Mouse (Mus musculus) MEL (cell line): ENCODE data around the gene Pdk2. TPM values are rescaled to one million over a fixed set of nuclear protein-coding genes. Genes with fewer than 3 reads are reported as not detected.

Experiments
- DNase-seq: peaks from one replicate; pipeline ENCODE4 v3.0.0; 2011; ENCODE audit warnings: low read depth, low spot score
- H3K27ac ChIP-seq: 2 replicates; pipeline ENCODE4 v1.5.1; 2012; ENCODE audit warnings: low read depth, mild to moderate bottlenecking, control low read depth, low read length, moderate library complexity; ENCODE audit not compliant: control insufficient read depth
- H3K27me3 ChIP-seq, 2 experiments: fragments of 150-350 bp in 1 of 2; sonication (generic) in 1 of 2; 2 replicates each; pipeline ENCODE4 v1.6.1; 2012; ENCODE audit warnings: low read length in 2 of 2, mild to moderate bottlenecking in 2 of 2, improper control_type of control experiment in 1 of 2, moderate library complexity in 1 of 2; ENCODE audit not compliant: insufficient read depth in 2 of 2, control insufficient read depth in 1 of 2
- H3K36me3 ChIP-seq, 2 experiments: 2 replicates each; pipeline ENCODE4 v1.6.1; 2012 to 2014; ENCODE audit warnings: low read length in 2 of 2, improper control_type of control experiment in 1 of 2, inconsistent platforms in 1 of 2, mild to moderate bottlenecking in 1 of 2; ENCODE audit not compliant: insufficient read depth in 2 of 2, control insufficient read depth in 1 of 2
- H3K4me1 ChIP-seq, 2 experiments: fragments of 150-350 bp in 1 of 2; sonication (generic) in 1 of 2; 2 replicates each; pipeline ENCODE4 v1.6.1; 2012; ENCODE audit warnings: low read length in 2 of 2, improper control_type of control experiment in 1 of 2, mild to moderate bottlenecking in 1 of 2; ENCODE audit not compliant: insufficient read depth in 2 of 2, control insufficient read depth in 1 of 2
- H3K4me3 ChIP-seq, 2 experiments: fragments of 150-350 bp in 1 of 2; sonication (generic) in 1 of 2; 2 replicates each; pipeline ENCODE4 v1.5.1; 2012; ENCODE audit warnings: low read depth in 2 of 2, low read length in 2 of 2, mild to moderate bottlenecking in 2 of 2, moderate library complexity in 2 of 2, control low read depth in 1 of 2, improper control_type of control experiment in 1 of 2; ENCODE audit not compliant: control insufficient read depth in 1 of 2, insufficient read depth in 1 of 2
- H3K79me2 ChIP-seq: 2 replicates; pipeline ENCODE4 v1.6.1; 2012; ENCODE audit warnings: mild to moderate bottlenecking, low read length, moderate library complexity; ENCODE audit not compliant: control insufficient read depth, poor library complexity, insufficient read depth
- H3K9ac ChIP-seq: 2 replicates; pipeline ENCODE4 v1.6.1; 2012; ENCODE audit warnings: low read depth, mild to moderate bottlenecking, control low read depth, low read length, moderate library complexity; ENCODE audit not compliant: control insufficient read depth, poor library complexity, severe bottlenecking
- H3K9me3 ChIP-seq: fragments of 150-350 bp; sonication (generic); replicated peaks from 2 replicates; pipeline ENCODE4 v1.6.1; 2012; ENCODE audit warnings: mild to moderate bottlenecking, low read length, improper control_type of control experiment, moderate library complexity; ENCODE audit not compliant: insufficient read depth
- CHD1 ChIP-seq: IDR thresholded peaks from 2 replicates; pipeline ENCODE4 v1.6.1; 2012; ENCODE audit warnings: low read depth, mild to moderate bottlenecking, inconsistent platforms, low read length, improper control_type of control experiment
- CHD2 ChIP-seq: IDR thresholded peaks from 2 replicates; pipeline ENCODE4 v1.6.1; 2011; ENCODE audit warnings: low read length, improper control_type of control experiment
- E2F4 ChIP-seq: IDR thresholded peaks from 2 replicates; pipeline ENCODE4 v1.6.1; 2011; ENCODE audit warnings: low read depth, low read length, improper control_type of control experiment, borderline replicate concordance
- ETS1 ChIP-seq: IDR thresholded peaks from 2 replicates; pipeline ENCODE4 v1.6.1; 2012; ENCODE audit warnings: low read depth, mild to moderate bottlenecking, inconsistent platforms, low read length, improper control_type of control experiment, moderate library complexity
- HCFC1 ChIP-seq: IDR thresholded peaks from 2 replicates; pipeline ENCODE4 v1.6.1; 2012; ENCODE audit warnings: low read depth, mild to moderate bottlenecking, inconsistent platforms, low read length, improper control_type of control experiment, moderate library complexity
- MAFK ChIP-seq: IDR thresholded peaks from 2 replicates; pipeline ENCODE4 v1.6.1; 2011; ENCODE audit warnings: low read depth, mild to moderate bottlenecking, low read length, improper control_type of control experiment, borderline replicate concordance
- MAZ ChIP-seq: IDR thresholded peaks from 2 replicates; pipeline ENCODE4 v1.6.1; 2012; ENCODE audit warnings: low read depth, mild to moderate bottlenecking, inconsistent platforms, low read length, improper control_type of control experiment
- MEF2A ChIP-seq: IDR thresholded peaks from 2 replicates; pipeline ENCODE4 v1.6.1; 2014; ENCODE audit warnings: low read depth, mild to moderate bottlenecking, inconsistent platforms, low read length, improper control_type of control experiment; ENCODE audit not compliant: poor library complexity, insufficient replicate concordance, severe bottlenecking; ENCODE audit errors: extremely low read depth
- MXI1 ChIP-seq: IDR thresholded peaks from 2 replicates; pipeline ENCODE4 v1.6.1; 2011; ENCODE audit warnings: mild to moderate bottlenecking, low read depth, low read length, improper control_type of control experiment
- NRF1 ChIP-seq: IDR thresholded peaks from 2 replicates; pipeline ENCODE4 v1.6.1; 2014; ENCODE audit warnings: low read depth, mild to moderate bottlenecking, inconsistent platforms, low read length, improper control_type of control experiment, moderate library complexity; ENCODE audit not compliant: poor library complexity, insufficient read depth, severe bottlenecking
- POLR2A ChIP-seq, 2 experiments: IDR thresholded peaks; 2 replicates each; pipeline ENCODE4 v1.6.1; 2011 to 2012; ENCODE audit warnings: low read length in 2 of 2, mild to moderate bottlenecking in 2 of 2, control low read depth in 1 of 2, improper control_type of control experiment in 1 of 2, low read depth in 1 of 2, moderate library complexity in 1 of 2; ENCODE audit not compliant: control insufficient read depth in 1 of 2, insufficient read depth in 1 of 2, poor library complexity in 1 of 2
- POLR2AphosphoS2 ChIP-seq: IDR thresholded peaks from 2 replicates; pipeline ENCODE4 v1.6.1; 2011; ENCODE audit warnings: low read length, improper control_type of control experiment
- POLR2AphosphoS5 ChIP-seq: IDR thresholded peaks from 2 replicates; pipeline ENCODE4 v1.6.1; 2012; ENCODE audit warnings: low read depth, borderline replicate concordance, mild to moderate bottlenecking, inconsistent platforms, low read length, moderate library complexity, mixed read lengths
- SIN3A ChIP-seq: IDR thresholded peaks from 2 replicates; pipeline ENCODE4 v1.6.1; 2012; ENCODE audit warnings: low read length, improper control_type of control experiment, inconsistent platforms
- SMC3 ChIP-seq: IDR thresholded peaks from 2 replicates; pipeline ENCODE4 v1.6.1; 2011; ENCODE audit warnings: low read depth, low read length, improper control_type of control experiment
- TAL1 ChIP-seq: IDR thresholded peaks from 2 replicates; pipeline ENCODE4 v1.6.1; 2012; ENCODE audit warnings: mild to moderate bottlenecking, inconsistent platforms, low read length, moderate library complexity, mixed read lengths
- TBP ChIP-seq: IDR thresholded peaks from 2 replicates; pipeline ENCODE4 v1.8.0; 2011; ENCODE audit warnings: low read depth, low read length, improper control_type of control experiment
- TCF12 ChIP-seq: IDR thresholded peaks from 2 replicates; pipeline ENCODE4 v1.6.1; 2014; ENCODE audit warnings: low read depth, mild to moderate bottlenecking, inconsistent platforms, low read length, improper control_type of control experiment, moderate library complexity
- UBTF ChIP-seq: IDR thresholded peaks from 2 replicates; pipeline ENCODE4 v1.6.1; 2012; ENCODE audit warnings: low read depth, mild to moderate bottlenecking, inconsistent platforms, low read length, improper control_type of control experiment, moderate library complexity, borderline replicate concordance; ENCODE audit not compliant: insufficient read depth
- USF1 ChIP-seq: IDR thresholded peaks from 2 replicates; pipeline ENCODE4 v1.6.1; 2014; ENCODE audit warnings: low read depth, mild to moderate bottlenecking, inconsistent platforms, low read length, improper control_type of control experiment, moderate library complexity
- ZC3H11A ChIP-seq: IDR thresholded peaks from 2 replicates; pipeline ENCODE4 v1.6.1; 2012; ENCODE audit warnings: low read depth, mild to moderate bottlenecking, inconsistent platforms, low read length, improper control_type of control experiment
- ZKSCAN1 ChIP-seq: IDR thresholded peaks from 2 replicates; pipeline ENCODE4 v1.6.1; 2012; ENCODE audit warnings: low read depth, mild to moderate bottlenecking, inconsistent platforms, low read length, improper control_type of control experiment, moderate library complexity
- ZNF384 ChIP-seq: IDR thresholded peaks from 2 replicates; pipeline ENCODE4 v1.6.1; 2012; ENCODE audit warnings: low read depth, mild to moderate bottlenecking, inconsistent platforms, low read length, improper control_type of control experiment
- polyA plus RNA-seq, 2 experiments: library from polyadenylated mRNA; stranded (reverse) in 1 of 2; unstranded in 1 of 2; fragments of >175 nt in 1 of 2; fragments of >200 nt in 1 of 2; gene quantifications; 2 replicates each; pipeline versions ENCODE4 v1.2.1 to v1.2.4; 2012; ENCODE audit warnings: low replicate concordance in 2 of 2, low read depth in 1 of 2; ENCODE audit not compliant: insufficient read length in 2 of 2, insufficient read depth in 1 of 2, missing spikeins in 1 of 2
- total RNA-seq: library from RNA; depleted of rRNA; stranded (reverse); fragments of 300-350 nt; gene quantifications from 2 replicates; pipeline ENCODE4 v1.2.3, GENCODE M21; 2012

Gene Pdk2
- total and polyA plus RNA-seq, 3 experiments: 0.81 to 8.0 TPM; not detected in 1

DNA sequence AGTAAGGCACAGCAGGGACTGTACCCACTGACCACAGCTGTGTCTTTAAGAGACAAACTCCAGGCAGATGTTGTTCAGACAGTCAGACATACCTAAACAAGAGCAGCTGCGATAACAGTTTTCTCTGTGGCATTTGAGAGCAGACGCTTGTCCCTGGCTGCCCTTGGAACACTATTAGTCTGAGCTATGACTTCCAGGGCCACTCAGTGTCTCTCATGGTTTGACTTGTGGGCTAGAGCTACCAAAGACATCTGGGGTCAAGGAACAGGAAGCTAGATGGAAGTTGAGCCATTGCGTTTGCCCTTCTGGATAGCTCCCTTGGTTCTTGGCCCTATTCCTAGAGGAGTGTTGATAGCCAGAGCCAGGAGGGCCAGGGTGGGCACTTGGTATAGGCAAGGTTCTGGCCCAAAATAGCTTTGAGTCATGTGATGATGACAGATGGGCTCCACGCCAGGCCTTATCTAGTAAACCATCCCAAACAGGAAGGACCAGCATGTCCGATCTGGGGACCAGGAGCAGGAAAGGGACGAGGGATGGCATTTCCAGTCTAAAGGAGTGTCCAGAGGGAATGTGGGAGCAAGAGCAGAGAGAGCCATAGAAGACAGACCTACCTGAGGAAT, 38.2 kb upstream of the Pdk2 start:
- Histone ChIP-seq H3K4me3 (no peak overlapping the region), H3K27me3 (peaks cover 0 to 9% of the 10 kb centered on the region in 2 experiments; a peak in 3 of 4 replicates), H3K79me2 (no peaks in the 10 kb centered on the region), H3K9ac (no peak overlapping the region), H3K9me3 (no peaks in the 10 kb centered on the region), H3K27ac (no peak overlapping the region), H3K36me3 (no peaks in the 10 kb centered on the region), H3K4me1 (no peaks in the 10 kb centered on the region)
- no peak for TF ChIP-seq SMC3
- no peak for TF ChIP-seq ZC3H11A
- TF ChIP-seq MXI1: no peak
- no peak for TF ChIP-seq E2F4
- no peak for TF ChIP-seq MEF2A
- no peak for TF ChIP-seq CHD2
- no peak for TF ChIP-seq ZNF384
- no peak for TF ChIP-seq HCFC1
- no peak for TF ChIP-seq MAFK
- TF ChIP-seq UBTF: no peak
- no peak for TF ChIP-seq CHD1
- no peak for TF ChIP-seq MAZ
- no peak for TF ChIP-seq USF1
- no peak for TF ChIP-seq NRF1
- TF ChIP-seq TAL1: no peak
- TF ChIP-seq SIN3A: no peak
- no peak for TF ChIP-seq POLR2AphosphoS5
- no peak for TF ChIP-seq POLR2A (IDR thresholded peaks at IDR 0.05; ENCODE audit: control insufficient read depth in 1 of 2, insufficient read depth in 1 of 2, low read depth in 1 of 2, low read length in 2 of 2, poor library complexity in 1 of 2)
- TF ChIP-seq ZKSCAN1: no peak
- no peak for DNase-seq

DNA sequence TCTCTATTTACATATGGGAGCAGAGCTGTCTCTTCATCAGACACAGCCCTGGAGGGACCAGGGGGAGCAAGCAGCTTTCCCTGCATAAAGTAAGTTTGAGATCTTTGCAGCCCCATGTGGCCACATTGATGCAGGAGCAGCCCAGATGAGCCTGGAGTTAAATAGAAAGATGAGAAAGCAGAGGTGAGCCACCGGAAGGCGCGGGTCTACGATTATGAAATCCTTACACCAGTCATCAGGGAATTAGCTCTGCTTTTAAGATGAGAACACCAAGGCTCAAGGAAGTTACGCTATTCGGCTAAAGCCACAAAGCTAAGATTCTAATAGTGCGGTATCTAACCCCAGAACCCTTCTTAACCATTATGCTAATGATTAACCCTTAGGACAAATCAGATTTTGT, 36.8 kb upstream of the Pdk2 start:
- no peak for DNase-seq
- Histone ChIP-seq H3K27ac (no peak overlapping the region), H3K9ac (no peak overlapping the region), H3K4me3 (no peak overlapping the region), H3K79me2 (no peaks in the 10 kb centered on the region), H3K27me3 (peaks cover 0 to 8% of the 10 kb centered on the region in 2 experiments; a peak in 3 of 4 replicates), H3K9me3 (no peaks in the 10 kb centered on the region), H3K4me1 (no peaks in the 10 kb centered on the region), H3K36me3 (no peaks in the 10 kb centered on the region)
- TF ChIP-seq ETS1: no peak
- TF ChIP-seq NRF1: no peak
- TF ChIP-seq TBP: no peak
- TF ChIP-seq POLR2AphosphoS2: no peak
- no peak for TF ChIP-seq SMC3
- no peak for TF ChIP-seq ZC3H11A
- TF ChIP-seq MAFK: no peak
- no peak for TF ChIP-seq TCF12
- no peak for TF ChIP-seq POLR2AphosphoS5
